Mouse (Mus musculus) heart, embryonic 15.5 days (tissue): ENCODE measurements around the gene Fbxl18. TPM values are rescaled to one million over a fixed set of nuclear protein-coding genes. Genes with fewer than 3 reads are reported as not detected.

Source experiments
- ATAC-seq: fragments of 200-750 bp; cut with Nextera tagmentation; replicated peaks from 2 replicates; pipeline ENCODE4 v1.8.0; 2017; ENCODE audit warnings: low read depth, moderate TSS enrichment; ENCODE audit not compliant: insufficient number of reproducible peaks, insufficient read depth, low FRiP score
- H3K27ac ChIP-seq: fragments of 300-500 bp; sonication (generic); 2 replicates; pipeline ENCODE4 v1.5.1; 2015; ENCODE audit warnings: mild to moderate bottlenecking, inconsistent platforms
- H3K27me3 ChIP-seq: fragments of 300-500 bp; sonication (generic); 2 replicates; pipeline ENCODE4 v1.6.1; 2015; ENCODE audit warnings: inconsistent platforms
- H3K36me3 ChIP-seq: fragments of 300-500 bp; sonication (generic); 2 replicates; pipeline ENCODE4 v1.6.1; 2015; ENCODE audit warnings: mild to moderate bottlenecking, inconsistent platforms
- H3K4me1 ChIP-seq: fragments of 300-500 bp; sonication (generic); replicated peaks from 2 replicates; pipeline ENCODE4 v1.6.1; 2015; ENCODE audit warnings: inconsistent platforms
- H3K4me2 ChIP-seq: fragments of 300-500 bp; sonication (generic); 2 replicates; pipeline ENCODE4 v1.6.1; 2015; ENCODE audit warnings: inconsistent platforms, mild to moderate bottlenecking, moderate library complexity
- H3K4me3 ChIP-seq: fragments of 300-500 bp; sonication (generic); 2 replicates; pipeline ENCODE4 v1.5.1; 2015; ENCODE audit warnings: mild to moderate bottlenecking, inconsistent platforms
- H3K9ac ChIP-seq: fragments of 300-500 bp; sonication (generic); 2 replicates; pipeline ENCODE4 v1.6.1; 2015; ENCODE audit warnings: mild to moderate bottlenecking, inconsistent platforms
- H3K9me3 ChIP-seq: fragments of 300-500 bp; sonication (generic); replicated peaks from 2 replicates; pipeline ENCODE4 v1.6.1; 2016; ENCODE audit warnings: inconsistent platforms
- WGBS: fragments of 180-500 bp; shearing (Covaris S2); methylation state at CpG from one replicate; pipeline ENCODE4 v1.1.7; 2015; ENCODE audit warnings: mixed read lengths; 5-methylcytosine and 5-hydroxymethylcytosine counted together
- polyA plus RNA-seq: library from polyadenylated mRNA; unstranded; fragments of >200 nt; fragmentation: Nextera tagmentation; extraction: Ambion mirVana; gene quantifications from 2 replicates; pipeline ENCODE4 v1.2.1, GENCODE M21; 2015

Fbxl18 gene
- polyA plus RNA-seq, 1 experiment from 2014 or later = 7.7 TPM

DNA sequence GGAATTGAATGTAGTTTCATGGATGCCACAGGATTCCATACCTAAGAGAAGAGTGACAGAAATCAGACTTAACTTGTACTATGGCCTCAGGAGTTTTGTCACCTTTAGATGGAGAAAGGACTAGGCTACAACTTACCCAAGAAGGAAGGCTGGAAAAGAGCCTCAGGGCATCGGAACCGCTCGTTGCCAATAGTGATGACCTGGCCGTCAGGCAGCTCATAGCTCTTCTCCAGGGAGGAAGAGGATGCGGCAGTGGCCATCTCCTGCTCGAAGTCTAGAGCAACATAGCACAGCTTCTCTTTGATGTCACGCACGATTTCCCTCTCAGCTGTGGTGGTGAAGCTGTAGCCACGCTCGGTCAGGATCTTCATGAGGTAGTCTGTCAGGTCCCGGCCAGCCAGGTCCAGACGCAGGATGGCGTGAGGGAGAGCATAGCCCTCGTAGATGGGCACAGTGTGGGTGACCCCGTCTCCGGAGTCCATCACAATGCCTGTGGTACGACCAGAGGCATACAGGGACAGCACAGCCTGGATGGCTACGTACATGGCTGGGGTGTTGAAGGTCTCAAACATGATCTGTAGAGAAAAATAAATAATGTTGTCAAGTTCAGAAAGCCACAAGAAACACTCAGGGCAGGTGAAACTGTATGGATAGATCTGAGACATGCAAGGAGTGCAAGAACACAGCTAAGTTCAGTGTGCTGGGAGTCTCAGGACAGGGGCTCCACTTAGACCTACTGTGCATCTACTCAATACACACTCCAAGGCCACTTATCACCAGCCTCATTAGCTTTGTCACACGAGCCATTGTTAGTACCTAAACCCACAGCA, 9.2 kb upstream of the Fbxl18 start:
- Histone ChIP-seq H3K36me3 (peaks cover 41% of the 10 kb centered on the region), H3K9ac (peak overlapping the region; percentile 100), H3K4me2 (peak overlapping the region; percentile 74), H3K4me3 (peak overlapping the region; percentile 96), H3K27me3 (no peaks in the 10 kb centered on the region), H3K9me3 (no peaks in the 10 kb centered on the region), H3K27ac (peak overlapping the region; percentile 100), H3K4me1 (peaks cover 44% of the 10 kb centered on the region)
- ATAC-seq = no peak
- 40% methylated on average over 19 of the region's 19 CpGs for WGBS

DNA sequence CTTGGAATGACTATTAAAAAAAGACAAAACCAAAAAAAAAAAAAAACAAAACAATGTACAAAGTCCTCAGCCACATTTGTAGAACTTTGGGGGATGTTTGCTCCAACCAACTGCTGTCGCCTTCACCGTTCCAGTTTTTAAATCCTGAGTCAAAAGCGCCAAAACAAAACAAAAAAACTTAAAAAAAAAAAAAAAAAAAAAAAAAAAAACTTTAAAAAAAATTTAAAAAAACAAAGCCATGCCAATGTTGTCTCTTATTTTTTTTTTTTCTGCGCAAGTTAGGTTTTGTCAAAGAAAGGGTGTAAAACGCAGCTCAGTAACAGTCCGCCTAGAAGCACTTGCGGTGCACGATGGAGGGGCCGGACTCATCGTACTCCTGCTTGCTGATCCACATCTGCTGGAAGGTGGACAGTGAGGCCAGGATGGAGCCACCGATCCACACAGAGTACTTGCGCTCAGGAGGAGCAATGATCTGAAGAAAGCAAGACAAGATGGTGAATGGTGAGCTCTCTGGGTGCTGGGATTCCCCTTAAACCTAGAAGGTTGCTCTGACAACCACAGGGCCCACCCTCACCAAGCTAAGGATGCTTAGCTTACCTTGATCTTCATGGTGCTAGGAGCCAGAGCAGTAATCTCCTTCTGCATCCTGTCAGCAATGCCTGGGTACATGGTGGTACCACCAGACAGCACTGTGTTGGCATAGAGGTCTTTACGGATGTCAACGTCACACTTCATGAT, 8.4 kb upstream of the Fbxl18 start:
- no peak for ATAC-seq
- peak overlapping the region; percentile 100 for H3K9ac ChIP-seq
- H3K4me2 ChIP-seq = peak overlapping the region; percentile 74
- no peaks in the 10 kb centered on the region for H3K27me3 ChIP-seq
- H3K9me3 ChIP-seq = no peaks in the 10 kb centered on the region
- peaks cover 36% of the 10 kb centered on the region for H3K4me1 ChIP-seq
- peak overlapping the region; percentile 96 for H3K4me3 ChIP-seq
- H3K36me3 ChIP-seq = peaks cover 46% of the 10 kb centered on the region
- peak overlapping the region; percentile 100 for H3K27ac ChIP-seq
- WGBS = 55% methylated on average over 14 of the region's 14 CpGs

DNA sequence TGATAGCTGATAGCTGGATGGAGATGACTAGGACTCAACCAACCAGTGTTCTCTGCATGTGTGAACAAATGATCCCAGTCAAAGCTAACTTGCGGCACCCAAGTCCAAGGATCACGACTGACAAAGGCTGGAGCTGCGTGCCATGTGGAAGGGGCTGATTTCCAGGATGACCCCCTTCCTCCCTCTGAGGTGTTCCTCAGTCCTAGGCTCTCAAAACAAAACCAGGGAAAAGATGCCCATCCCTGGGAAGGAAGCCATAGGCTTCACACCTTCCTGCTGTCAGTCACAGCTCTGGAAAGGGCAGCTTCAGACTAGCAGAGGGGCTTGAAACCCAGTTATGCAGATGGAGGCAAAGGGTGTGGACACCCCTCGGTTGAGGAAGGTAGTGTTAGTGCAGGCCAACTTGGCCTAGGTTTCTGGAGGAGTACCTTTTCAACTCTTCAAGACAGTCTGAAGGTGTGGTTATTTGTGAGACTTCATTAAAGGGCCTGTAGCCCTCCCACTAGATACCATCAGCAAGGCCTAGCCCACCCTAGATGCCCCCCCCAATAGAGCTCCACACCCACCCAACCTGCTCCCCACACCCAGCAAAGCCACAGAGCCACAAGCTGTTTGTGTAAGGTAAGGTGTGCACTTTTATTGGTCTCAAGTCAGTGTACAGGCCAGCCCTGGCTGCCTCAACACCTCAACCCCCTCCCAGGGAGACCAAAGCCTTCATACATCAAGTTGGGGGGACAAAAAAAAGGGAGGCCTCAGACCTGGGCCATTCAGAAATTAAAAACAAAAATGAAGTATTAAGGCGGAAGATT, 7.5 kb upstream of the Fbxl18 start:
- H3K27ac ChIP-seq = peak overlapping the region; percentile 100
- ATAC-seq = no peak
- H3K4me2 ChIP-seq = peak overlapping the region; percentile 74
- 0 out of 2 replicates have a peak overlapping the region, but pooled peaks have one; percentile 1 for H3K9ac ChIP-seq
- no peaks in the 10 kb centered on the region for H3K9me3 ChIP-seq
- H3K27me3 ChIP-seq = no peaks in the 10 kb centered on the region
- WGBS = 44% methylated on average over 5 of the region's 5 CpGs
- H3K36me3 ChIP-seq = peaks cover 48% of the 10 kb centered on the region
- H3K4me3 ChIP-seq = peak overlapping the region; percentile 96
- peaks cover 27% of the 10 kb centered on the region for H3K4me1 ChIP-seq

DNA sequence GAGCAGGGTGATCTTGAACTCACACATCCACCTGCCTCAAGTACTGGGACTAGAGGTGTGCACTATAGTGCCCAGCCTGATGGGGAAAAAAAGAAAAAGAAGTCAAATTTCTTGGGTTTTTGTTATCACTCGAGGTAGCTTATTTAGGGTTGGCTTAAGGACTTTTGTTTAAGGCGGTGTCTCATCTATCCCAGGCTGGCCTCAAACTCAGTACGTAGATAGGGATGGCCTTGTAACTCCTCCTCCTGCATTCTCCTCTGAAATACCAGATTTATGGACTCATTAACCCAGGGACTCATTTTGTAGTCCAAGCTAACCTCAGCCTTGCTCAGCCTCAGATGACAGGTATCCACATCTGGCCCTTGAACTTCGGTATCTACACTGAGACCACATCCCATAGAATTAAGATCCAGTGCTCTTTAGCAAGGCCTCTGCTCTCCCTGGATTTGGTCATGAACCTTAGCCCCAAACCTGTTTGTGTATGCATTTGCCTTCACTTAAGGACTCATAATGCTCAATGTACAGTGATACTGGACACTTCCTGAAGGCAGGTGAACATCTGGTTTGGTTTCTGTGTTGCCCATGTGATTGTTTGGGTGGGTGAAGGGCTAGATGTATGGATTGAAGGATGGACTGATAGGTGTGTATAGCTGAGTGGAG, 6.8 kb upstream of the Fbxl18 start:
- no peak for ATAC-seq
- Histone ChIP-seq H3K9me3 (no peaks in the 10 kb centered on the region), H3K27me3 (no peaks in the 10 kb centered on the region), H3K4me3 (no peak overlapping the region), H3K36me3 (peaks cover 48% of the 10 kb centered on the region), H3K4me1 (peaks cover 20% of the 10 kb centered on the region), H3K4me2 (no peak overlapping the region), H3K27ac (peak overlapping the region; percentile 100), H3K9ac (no peak overlapping the region)
- 41% methylated on average over 4 of the region's 4 CpGs for WGBS

DNA sequence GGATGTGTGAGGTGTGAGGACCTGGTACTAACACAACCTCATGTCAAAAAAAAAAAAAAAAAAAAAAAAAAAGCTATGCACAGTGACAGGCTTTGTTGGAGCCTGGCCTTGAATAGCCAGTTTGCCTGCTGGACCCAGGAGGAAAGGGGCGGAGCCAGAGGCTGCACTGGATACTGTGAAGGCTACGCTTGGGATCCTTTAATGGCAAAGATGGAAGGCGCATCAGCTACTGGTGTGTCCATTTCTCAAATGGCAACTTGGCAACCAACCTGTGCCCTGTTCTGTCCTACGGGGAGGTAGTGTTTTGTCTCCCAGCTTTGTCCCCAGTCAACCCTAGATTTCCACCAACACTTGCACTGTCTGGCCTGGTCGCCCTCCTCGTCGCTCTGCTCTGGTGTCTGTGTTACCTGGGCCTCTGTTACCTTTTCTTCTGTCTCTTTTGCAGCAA, 6.2 kb upstream of the Fbxl18 start:
- Histone ChIP-seq H3K4me3 (no peak overlapping the region), H3K27me3 (no peaks in the 10 kb centered on the region), H3K4me1 (peaks cover 23% of the 10 kb centered on the region), H3K27ac (peak overlapping the region; percentile 100), H3K9ac (no peak overlapping the region), H3K4me2 (no peak overlapping the region), H3K36me3 (peaks cover 48% of the 10 kb centered on the region), H3K9me3 (no peaks in the 10 kb centered on the region)
- ATAC-seq = no peak
- whole genome bisulfite sequencing = 69% methylated on average over 7 of the region's 7 CpGs

DNA sequence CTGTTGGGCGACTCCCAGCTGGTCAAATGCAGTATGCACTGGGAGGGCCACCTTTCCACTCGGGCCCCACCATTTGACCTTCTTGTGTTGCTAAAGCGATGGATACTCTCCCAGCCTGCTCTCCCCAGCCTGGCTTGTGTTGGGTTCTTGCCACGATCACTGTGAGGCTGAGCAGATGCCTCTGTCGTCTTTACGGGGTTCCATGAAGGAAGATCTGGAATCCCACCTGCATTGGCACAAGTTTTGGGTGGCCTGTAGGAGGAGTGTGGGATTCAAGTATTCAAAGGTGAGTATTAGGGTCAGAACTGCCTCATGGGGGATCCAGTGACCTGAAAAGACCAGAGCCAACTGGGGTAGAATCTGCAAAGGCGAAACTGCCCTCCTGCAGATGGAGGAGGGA, 5.4 kb upstream of the Fbxl18 start:
- Histone ChIP-seq H3K36me3 (peaks cover 48% of the 10 kb centered on the region), H3K27me3 (no peaks in the 10 kb centered on the region), H3K9ac (no peak overlapping the region), H3K4me1 (peaks cover 31% of the 10 kb centered on the region), H3K9me3 (no peaks in the 10 kb centered on the region), H3K4me3 (no peak overlapping the region), H3K4me2 (no peak overlapping the region), H3K27ac (peak overlapping the region; percentile 100)
- no peak for ATAC-seq
- WGBS = 73% methylated on average over 7 of the region's 7 CpGs

DNA sequence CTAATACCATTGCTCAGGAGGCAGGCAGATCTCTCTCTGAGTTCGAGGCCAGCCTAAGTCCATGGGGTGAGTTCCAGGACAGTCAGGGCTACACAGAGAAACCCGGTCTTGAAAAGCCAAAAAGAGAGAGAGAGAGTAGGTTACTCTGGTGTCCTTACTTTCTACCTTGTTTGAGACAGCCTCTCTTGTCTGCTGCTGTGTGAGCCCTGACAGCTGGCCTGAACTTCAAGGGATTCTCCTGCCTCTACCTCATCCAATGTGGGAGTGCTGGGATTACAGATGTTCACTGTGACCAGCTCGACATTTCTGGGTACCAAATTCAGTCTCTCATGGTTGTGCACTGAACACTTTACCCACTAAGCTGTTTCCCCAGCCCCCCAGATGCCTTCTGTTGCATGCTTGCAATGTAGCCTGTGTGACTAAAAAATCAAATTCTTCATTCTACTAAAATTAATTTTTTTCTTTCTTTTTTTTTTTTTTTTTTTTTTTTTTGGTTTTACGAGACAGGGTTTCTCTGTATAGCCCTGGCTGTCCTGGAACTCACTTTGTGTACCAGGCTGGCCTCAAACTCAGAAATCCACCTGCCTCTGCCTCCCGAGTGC, 4.8 kb upstream of the Fbxl18 start:
- WGBS = 75% methylated on average over 5 of the region's 5 CpGs
- ATAC-seq = no peak
- Histone ChIP-seq H3K9me3 (no peaks in the 10 kb centered on the region), H3K4me2 (no peak overlapping the region), H3K4me3 (no peak overlapping the region), H3K36me3 (peaks cover 48% of the 10 kb centered on the region), H3K27me3 (no peaks in the 10 kb centered on the region), H3K4me1 (peaks cover 31% of the 10 kb centered on the region), H3K9ac (no peak overlapping the region), H3K27ac (0 out of 2 replicates have a peak overlapping the region, but pooled peaks have one; percentile 100)

DNA sequence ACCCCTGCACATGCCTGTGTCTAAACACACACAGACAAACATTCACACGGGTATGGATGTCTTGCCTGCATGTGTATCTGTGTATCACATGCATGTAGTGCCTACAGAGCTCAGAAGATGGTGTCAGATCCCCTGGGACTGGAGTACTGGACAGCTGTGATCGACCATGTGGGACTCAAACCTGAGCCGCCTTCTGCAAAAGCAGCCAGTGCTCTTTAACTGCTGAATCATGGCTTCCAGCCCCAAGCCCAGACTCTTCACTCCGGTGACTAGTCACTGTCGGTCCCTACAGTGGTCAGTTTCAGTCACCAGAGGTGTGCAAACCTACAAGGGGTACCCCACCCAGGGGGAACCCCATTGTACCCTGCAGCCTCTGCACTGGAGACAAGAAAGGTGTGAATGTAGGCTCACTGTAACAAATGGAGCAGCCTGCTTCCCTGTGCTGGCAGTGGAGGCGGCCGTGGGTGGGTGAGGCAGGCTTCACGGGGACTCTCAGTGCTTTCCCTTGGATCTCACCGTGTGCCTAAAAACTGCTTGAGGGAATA, 3.9 kb upstream of the Fbxl18 start:
- no peak overlapping the region for H3K9ac ChIP-seq
- no peaks in the 10 kb centered on the region for H3K27me3 ChIP-seq
- no peak overlapping the region for H3K4me2 ChIP-seq
- H3K4me1 ChIP-seq = peaks cover 31% of the 10 kb centered on the region
- no peak overlapping the region for H3K4me3 ChIP-seq
- 0 out of 2 replicates have a peak overlapping the region, but pooled peaks have one; percentile 16 for H3K27ac ChIP-seq
- 73% methylated on average over 9 of the region's 9 CpGs for WGBS
- no peaks in the 10 kb centered on the region for H3K9me3 ChIP-seq
- ATAC-seq = no peak
- peaks cover 41% of the 10 kb centered on the region for H3K36me3 ChIP-seq

DNA sequence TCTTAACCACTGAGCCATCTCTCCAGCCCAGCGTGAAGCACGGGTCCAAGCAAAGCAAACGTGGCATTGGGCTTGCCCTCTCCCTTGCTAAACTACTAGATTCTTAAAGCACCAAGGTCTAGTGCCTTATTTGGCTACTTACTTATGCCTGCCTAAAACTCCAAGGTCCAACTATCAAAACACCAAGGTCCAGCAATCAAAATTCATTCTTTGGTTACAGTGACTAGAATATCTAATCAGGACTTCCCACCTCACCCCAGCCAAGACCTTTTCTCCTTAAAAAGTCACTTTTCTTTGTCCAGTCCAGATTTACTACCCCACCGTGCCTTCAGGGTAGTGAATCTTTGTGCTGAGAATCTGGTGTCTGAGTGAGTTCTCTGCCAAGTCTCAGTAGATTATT, 3.1 kb upstream of the Fbxl18 start:
- no peak for ATAC-seq
- 84% methylated on average over 4 of the region's 4 CpGs for WGBS
- H3K4me2 ChIP-seq = no peak overlapping the region
- no peak overlapping the region for H3K9ac ChIP-seq
- peaks cover 35% of the 10 kb centered on the region for H3K36me3 ChIP-seq
- H3K4me1 ChIP-seq = peaks cover 30% of the 10 kb centered on the region
- H3K9me3 ChIP-seq = no peaks in the 10 kb centered on the region
- H3K4me3 ChIP-seq = no peak overlapping the region
- H3K27me3 ChIP-seq = no peaks in the 10 kb centered on the region
- no peak overlapping the region for H3K27ac ChIP-seq

DNA sequence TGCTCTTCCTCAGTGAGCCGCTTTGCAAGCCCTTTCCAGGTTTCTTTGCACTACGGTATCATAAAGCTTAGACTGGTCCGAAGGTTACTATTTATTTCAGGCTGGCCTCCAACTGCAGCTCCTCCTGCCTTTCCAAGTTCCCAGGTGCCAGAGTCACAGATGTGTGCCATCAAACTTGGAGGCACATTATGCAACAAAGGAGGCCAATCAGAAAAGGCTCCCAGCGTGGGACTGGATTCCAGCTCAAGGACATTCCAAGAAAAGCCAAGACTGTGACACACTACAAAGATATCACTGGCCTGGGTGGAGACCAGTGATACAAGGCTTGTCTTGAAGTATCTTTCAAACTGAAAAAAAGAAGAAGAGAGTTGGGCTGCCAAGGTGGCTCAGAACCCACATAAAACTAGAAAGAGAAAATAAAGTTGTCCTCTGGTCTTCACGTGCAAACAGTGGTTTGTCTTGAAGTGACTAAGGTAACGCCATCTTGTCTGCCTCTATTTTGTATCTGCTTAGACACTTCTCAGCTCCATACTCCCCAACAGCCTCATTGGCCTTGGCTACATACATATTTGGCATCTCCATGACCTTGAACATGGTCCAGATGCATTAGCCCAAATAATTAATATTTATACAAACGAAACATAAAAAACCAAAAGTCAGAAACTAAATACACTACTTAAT, 2.5 kb upstream of the Fbxl18 start:
- Histone ChIP-seq H3K9me3 (no peaks in the 10 kb centered on the region), H3K9ac (no peak overlapping the region), H3K4me2 (no peak overlapping the region), H3K27ac (no peak overlapping the region), H3K4me3 (no peak overlapping the region), H3K36me3 (peaks cover 29% of the 10 kb centered on the region), H3K4me1 (peaks cover 27% of the 10 kb centered on the region), H3K27me3 (no peaks in the 10 kb centered on the region)
- 83% methylated on average over 7 of the region's 7 CpGs for WGBS
- ATAC-seq = no peak
